Mouse (Mus musculus) liver, adult 2 months (tissue): ENCODE measurements at regions not wholly inside any gene's neighbourhood (a gene's known extent, or its start where the extent isn't known, plus 50 kb on each side); places are given as distances from the start of the nearest gene placed in this dataset.

Source experiments
- CTCF ChIP-seq: fragments of 200-500 bp; IDR thresholded peaks from 2 replicates; pipeline ENCODE4 v1.5.1; 2011; ENCODE audit warnings: low read depth, low read length, control low read depth
- POLR2A ChIP-seq: fragments of 200-500 bp; IDR thresholded peaks from 2 replicates; pipeline ENCODE4 v1.6.1; 2011; ENCODE audit warnings: low read length, control low read depth; ENCODE audit not compliant: insufficient read depth; ENCODE audit errors: extremely low read depth

DNA sequence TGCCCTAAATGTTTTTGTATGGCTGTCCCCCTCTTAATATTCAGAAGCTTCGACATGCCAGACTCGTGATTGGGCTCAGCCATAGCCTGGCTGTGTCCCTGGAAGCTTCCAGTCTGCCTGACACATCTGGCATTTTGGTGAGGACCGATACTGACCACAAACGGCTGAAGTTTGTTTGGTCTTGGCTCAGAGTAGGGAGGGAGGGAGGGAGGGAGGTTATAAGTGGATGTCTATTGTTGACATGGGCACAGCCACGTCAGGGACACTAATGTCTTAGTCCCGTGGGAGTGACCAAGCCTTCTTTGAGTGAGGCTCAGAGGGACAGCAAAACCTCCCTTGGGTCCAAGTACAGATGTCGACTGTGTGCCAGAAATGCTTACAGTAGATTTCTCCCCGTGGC, 151.7 kb downstream of the Chst1 start:
- TF ChIP-seq CTCF (no peak), POLR2A (no peak)
